Mouse (Mus musculus): ENCODE measurements around the gene Ccr6. TPM values are rescaled to one million over a fixed set of nuclear protein-coding genes. Genes with fewer than 3 reads are reported as not detected.

Ccr6 gene
- polyA plus RNA-seq, 1 experiment from 2014 or later, result not detected

- no peaks in the 10 kb centered on the region for H3K9me3 ChIP-seq (ENCODE audit: low read length)
- H3K4me1 ChIP-seq (ENCODE audit: insufficient read depth, low read length), result no peaks in the 10 kb centered on the region
- 84% methylated on average over 7 of the region's 7 CpGs for WGBS
- no peak overlapping the region for H3K4me3 ChIP-seq (ENCODE audit: low read length)
- H3K4me2 ChIP-seq (replicated peaks; ENCODE audit: low read depth, low read length), result no peak overlapping the region
- H3K36me3 ChIP-seq (ENCODE audit: insufficient read depth, low read length), result no peaks in the 10 kb centered on the region
- no peak for ATAC-seq (ENCODE audit: low FRiP score, low TSS enrichment)
- H3K9ac ChIP-seq (replicated peaks; ENCODE audit: low read length), result no peak overlapping the region
- H3K27ac ChIP-seq (ENCODE audit: low read length), result no peak overlapping the region
- 0 out of 2 replicates have a peak, but pooled peaks cover 3% of the 10 kb centered on the region for H3K27me3 ChIP-seq (ENCODE audit: insufficient read depth, low read length)
Observed at GRCm38 (mm10) chr17:8276680-8277079, 40.8 kb downstream of the Ccr6 start.

- Histone ChIP-seq H3K9me3 (ENCODE audit: low read length) (no peaks in the 10 kb centered on the region), H3K4me3 (ENCODE audit: low read length) (no peak overlapping the region), H3K4me1 (ENCODE audit: insufficient read depth, low read length) (peaks cover 2% of the 10 kb centered on the region), H3K36me3 (ENCODE audit: insufficient read depth, low read length) (no peaks in the 10 kb centered on the region), H3K4me2 (replicated peaks; ENCODE audit: low read depth, low read length) (no peak overlapping the region), H3K9ac (replicated peaks; ENCODE audit: low read length) (no peak overlapping the region), H3K27ac (ENCODE audit: low read length) (no peak overlapping the region), H3K27me3 (ENCODE audit: insufficient read depth, low read length) (0 out of 2 replicates have a peak, but pooled peaks cover 3% of the 10 kb centered on the region)
- WGBS, result 73% methylated on average over 3 of the region's 3 CpGs
- no peak for ATAC-seq (ENCODE audit: low FRiP score, low TSS enrichment)
Observed at GRCm38 (mm10) chr17:8277266-8277665, 41.4 kb downstream of the Ccr6 start.

GRCm38 (mm10) chr17:8278356-8278755 is 42.5 kb downstream of the Ccr6 start:
- H3K36me3 ChIP-seq (ENCODE audit: insufficient read depth, low read length), result no peaks in the 10 kb centered on the region
- WGBS, result 55% methylated on average over 3 of the region's 3 CpGs
- H3K4me1 ChIP-seq (ENCODE audit: insufficient read depth, low read length), result peaks cover 8% of the 10 kb centered on the region
- ATAC-seq (ENCODE audit: low FRiP score, low TSS enrichment), result no peak
- H3K27ac ChIP-seq (ENCODE audit: low read length), result no peak overlapping the region
- no peaks in the 10 kb centered on the region for H3K9me3 ChIP-seq (ENCODE audit: low read length)
- no peak overlapping the region for H3K9ac ChIP-seq (replicated peaks; ENCODE audit: low read length)
- H3K27me3 ChIP-seq (ENCODE audit: insufficient read depth, low read length), result 0 out of 2 replicates have a peak, but pooled peaks cover 3% of the 10 kb centered on the region
- no peak overlapping the region for H3K4me2 ChIP-seq (replicated peaks; ENCODE audit: low read depth, low read length)
- no peak overlapping the region for H3K4me3 ChIP-seq (ENCODE audit: low read length)

- H3K4me1 ChIP-seq (ENCODE audit: insufficient read depth, low read length), result peaks cover 16% of the 10 kb centered on the region
- H3K27me3 ChIP-seq (ENCODE audit: insufficient read depth, low read length), result no peaks in the 10 kb centered on the region
- H3K4me2 ChIP-seq (replicated peaks; ENCODE audit: low read depth, low read length), result peak within 1 kb of the TSS; percentile 99
- H3K9ac ChIP-seq (replicated peaks; ENCODE audit: low read length), result peak within 1 kb of the TSS; percentile 81
- H3K27ac ChIP-seq (ENCODE audit: low read length), result peak within 1 kb of the TSS; percentile 94
- under 1% methylated on average over 35 of the region's 35 CpGs for WGBS
- H3K9me3 ChIP-seq (ENCODE audit: low read length), result no peaks in the 10 kb centered on the region
- no peaks in the 10 kb centered on the region for H3K36me3 ChIP-seq (ENCODE audit: insufficient read depth, low read length)
- peak; percentile 81 for ATAC-seq (ENCODE audit: low FRiP score, low TSS enrichment)
- peak within 1 kb of the TSS; percentile 78 for H3K4me3 ChIP-seq (ENCODE audit: low read length)
Observed at GRCm38 (mm10) chr17:8282821-8283525, 47.1 kb downstream of the Ccr6 start, which contains the start of gene Mpc1. TSS of gene Mpc1 (plus strand) at chr17:8282904.

- under 1% methylated on average over 77 of the region's 77 CpGs for WGBS
- no peaks in the 10 kb centered on the region for H3K27me3 ChIP-seq (ENCODE audit: insufficient read depth, low read length)
- H3K4me1 ChIP-seq (ENCODE audit: insufficient read depth, low read length), result peaks cover 16% of the 10 kb centered on the region
- H3K27ac ChIP-seq (ENCODE audit: low read length), result peak overlapping the region; percentile 94
- H3K36me3 ChIP-seq (ENCODE audit: insufficient read depth, low read length), result no peaks in the 10 kb centered on the region
- H3K4me2 ChIP-seq (replicated peaks; ENCODE audit: low read depth, low read length), result peak overlapping the region; percentile 99
- peak overlapping the region; percentile 81 for H3K9ac ChIP-seq (replicated peaks; ENCODE audit: low read length)
- peak; percentile 99 for ATAC-seq (ENCODE audit: low FRiP score, low TSS enrichment)
- peak overlapping the region; percentile 78 for H3K4me3 ChIP-seq (ENCODE audit: low read length)
- H3K9me3 ChIP-seq (ENCODE audit: low read length), result no peaks in the 10 kb centered on the region
Observed at GRCm38 (mm10) chr17:8283526-8284253, 47.8 kb downstream of the Ccr6 start.

- H3K4me3 ChIP-seq (ENCODE audit: low read length), result peak overlapping the region; percentile 78
- H3K4me2 ChIP-seq (replicated peaks; ENCODE audit: low read depth, low read length), result peak overlapping the region; percentile 99
- under 1% methylated on average over 32 of the region's 32 CpGs for WGBS
- 0 out of 2 replicates have a peak, but pooled peaks cover under 1% of the 10 kb centered on the region for H3K9me3 ChIP-seq (ENCODE audit: low read length)
- H3K36me3 ChIP-seq (ENCODE audit: insufficient read depth, low read length), result 0 out of 2 replicates have a peak, but pooled peaks cover 3% of the 10 kb centered on the region
- ATAC-seq (ENCODE audit: low FRiP score, low TSS enrichment), result no peak; the same call in none of the 2 replicates
- H3K27me3 ChIP-seq (ENCODE audit: insufficient read depth, low read length), result no peaks in the 10 kb centered on the region
- peaks cover 16% of the 10 kb centered on the region for H3K4me1 ChIP-seq (ENCODE audit: insufficient read depth, low read length)
- H3K27ac ChIP-seq (ENCODE audit: low read length), result peak overlapping the region; percentile 84
- H3K9ac ChIP-seq (replicated peaks; ENCODE audit: low read length), result peak overlapping the region; percentile 81
Observed at GRCm38 (mm10) chr17:8284254-8284661, 48.4 kb downstream of the Ccr6 start.

GRCm38 (mm10) chr17:8285056-8285455 is 49.2 kb downstream of the Ccr6 start:
- WGBS, result 37% methylated on average over 8 of the region's 8 CpGs
- Histone ChIP-seq H3K9ac (replicated peaks; ENCODE audit: low read length) (0 out of 2 replicates have a peak overlapping the region, but pooled peaks have one; percentile 81), H3K4me2 (replicated peaks; ENCODE audit: low read depth, low read length) (peak overlapping the region; percentile 99), H3K4me3 (ENCODE audit: low read length) (peak overlapping the region; percentile 78), H3K4me1 (ENCODE audit: insufficient read depth, low read length) (peaks cover 16% of the 10 kb centered on the region), H3K9me3 (ENCODE audit: low read length) (0 out of 2 replicates have a peak, but pooled peaks cover 3% of the 10 kb centered on the region), H3K27me3 (ENCODE audit: insufficient read depth, low read length) (no peaks in the 10 kb centered on the region), H3K27ac (ENCODE audit: low read length) (no peak overlapping the region), H3K36me3 (ENCODE audit: insufficient read depth, low read length) (0 out of 2 replicates have a peak, but pooled peaks cover 8% of the 10 kb centered on the region)
- ATAC-seq (ENCODE audit: low FRiP score, low TSS enrichment), result no peak

GRCm38 (mm10) chr17:8286987-8287386 is 51.1 kb downstream of the Ccr6 start:
- no peak overlapping the region for H3K4me2 ChIP-seq (replicated peaks; ENCODE audit: low read depth, low read length)
- 92% methylated on average over 4 of the region's 4 CpGs for WGBS
- ATAC-seq (ENCODE audit: low FRiP score, low TSS enrichment), result no peak
- H3K36me3 ChIP-seq (ENCODE audit: insufficient read depth, low read length), result 0 out of 2 replicates have a peak, but pooled peaks cover 8% of the 10 kb centered on the region
- H3K9me3 ChIP-seq (ENCODE audit: low read length), result 0 out of 2 replicates have a peak, but pooled peaks cover 3% of the 10 kb centered on the region
- H3K4me1 ChIP-seq (ENCODE audit: insufficient read depth, low read length), result peaks cover 16% of the 10 kb centered on the region
- no peak overlapping the region for H3K4me3 ChIP-seq (ENCODE audit: low read length)
- no peaks in the 10 kb centered on the region for H3K27me3 ChIP-seq (ENCODE audit: insufficient read depth, low read length)
- no peak overlapping the region for H3K27ac ChIP-seq (ENCODE audit: low read length)
- no peak overlapping the region for H3K9ac ChIP-seq (replicated peaks; ENCODE audit: low read length)

GRCm38 (mm10) chr17:8289993-8290679 is 54.3 kb downstream of the Ccr6 start:
- 0 out of 2 replicates have a peak, but pooled peaks cover under 1% of the 10 kb centered on the region for H3K4me1 ChIP-seq (ENCODE audit: insufficient read depth, low read length)
- H3K4me3 ChIP-seq (ENCODE audit: low read length), result no peak overlapping the region
- no peak overlapping the region for H3K9ac ChIP-seq (replicated peaks; ENCODE audit: low read length)
- H3K27ac ChIP-seq (ENCODE audit: low read length), result no peak overlapping the region
- H3K4me2 ChIP-seq (replicated peaks; ENCODE audit: low read depth, low read length), result no peak overlapping the region
- WGBS, result 98% methylated on average over 3 of the region's 3 CpGs
- H3K36me3 ChIP-seq (ENCODE audit: insufficient read depth, low read length), result 0 out of 2 replicates have a peak, but pooled peaks cover 8% of the 10 kb centered on the region
- no peak for ATAC-seq (ENCODE audit: low FRiP score, low TSS enrichment)
- H3K27me3 ChIP-seq (ENCODE audit: insufficient read depth, low read length), result no peaks in the 10 kb centered on the region
- H3K9me3 ChIP-seq (ENCODE audit: low read length), result 0 out of 2 replicates have a peak, but pooled peaks cover 3% of the 10 kb centered on the region

All from kidney, embryonic 16.5 days (tissue).